Mouse (Mus musculus): Measurements from ENCODE around the gene Siah2. TPM values are rescaled to one million over a fixed set of nuclear protein-coding genes. Genes with fewer than 3 reads are reported as not detected.

Siah2 gene
- 1 to 10 TPM; 8.4 to 9.1 TPM for total RNA-seq (2021)
- long read RNA-seq, experiment 1, transcript Siah2-201 (2 exons, 2,511 nt) = major isoform, 9 of 12 reads
- long read RNA-seq, experiment 1, partial matches to known transcripts = 0 of 12 reads
- long read RNA-seq, experiment 1, other reads (novel, unspliced or antisense) = 3 of 12 reads
- long read RNA-seq, experiment 2, transcript Siah2-201 (2 exons, 2,511 nt) = major isoform, 11 of 15 reads
- long read RNA-seq, experiment 2, partial matches to known transcripts = 0 of 15 reads
- long read RNA-seq, experiment 2, other reads (novel, unspliced or antisense) = 4 of 15 reads

DNA sequence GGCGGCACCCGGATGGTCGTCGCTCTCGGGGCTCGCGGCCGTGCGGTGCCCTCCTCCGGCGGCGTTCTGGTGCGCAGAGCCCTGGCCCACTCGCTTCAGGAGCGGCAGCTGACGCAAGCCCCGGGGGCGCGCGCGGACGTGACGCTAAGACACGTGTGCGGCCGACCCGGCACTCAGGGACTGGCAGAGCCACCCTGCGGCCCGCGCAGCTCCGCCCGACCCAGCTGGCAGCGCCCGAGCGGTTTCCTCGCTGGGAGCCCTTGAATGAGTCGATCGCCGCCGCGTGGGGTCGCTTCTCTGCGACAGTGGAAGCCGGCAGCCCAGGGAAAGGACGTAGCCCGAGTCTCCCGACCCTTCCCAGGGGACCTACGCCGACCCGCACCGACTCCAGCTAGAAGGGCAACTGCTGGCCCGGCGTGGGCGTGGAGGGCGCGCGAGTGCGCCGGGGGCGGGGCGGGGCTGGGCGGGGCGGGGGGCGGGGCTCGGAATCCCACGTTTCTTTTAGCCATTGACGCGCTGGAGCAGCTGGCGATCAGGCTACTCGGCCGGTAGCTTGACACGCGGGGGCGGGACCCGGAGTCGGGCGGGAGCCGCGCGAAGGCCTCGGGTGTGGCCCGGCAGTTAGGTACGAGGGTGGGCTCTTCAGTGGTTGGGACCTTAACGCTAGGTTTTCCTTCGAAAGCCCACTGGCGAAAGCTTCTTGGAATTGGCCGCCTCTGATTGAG, at the start of gene Siah2:
Gene Siah2 (minus strand): TSS at position 404 of the 725 bp plus-strand sequence.
- DNase-seq = peak; percentile 80 to 89
- intact Hi-C loops (cut with DNase I) = loop anchor here (5.0 to 10.0 kb wide), 2 partner anchors 35 to 177 kb away; no protein-coding TSS in a partner anchor

DNA sequence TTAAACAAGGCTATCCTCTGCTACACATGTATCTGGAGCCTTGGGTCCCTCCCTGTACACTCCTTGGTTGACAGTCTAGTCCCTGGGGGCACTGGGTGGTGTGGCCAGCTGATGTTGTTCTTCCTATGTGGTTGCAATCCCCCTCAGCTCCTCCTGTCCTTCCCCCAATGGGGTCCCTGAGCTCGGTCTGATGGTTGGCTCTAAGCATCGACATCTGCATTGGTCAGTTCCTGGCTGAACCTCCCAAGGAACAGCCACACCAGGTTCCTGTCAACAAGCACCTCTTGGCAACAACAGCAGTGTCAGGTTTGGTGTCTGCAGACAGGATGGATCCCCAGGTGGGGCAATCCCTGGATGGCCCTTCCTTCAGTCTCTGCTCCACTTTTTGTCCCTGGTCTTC, 47.3 kb upstream of the Siah2 start:
- intact Hi-C loops (cut with DNase I) = no loop called here

DNA sequence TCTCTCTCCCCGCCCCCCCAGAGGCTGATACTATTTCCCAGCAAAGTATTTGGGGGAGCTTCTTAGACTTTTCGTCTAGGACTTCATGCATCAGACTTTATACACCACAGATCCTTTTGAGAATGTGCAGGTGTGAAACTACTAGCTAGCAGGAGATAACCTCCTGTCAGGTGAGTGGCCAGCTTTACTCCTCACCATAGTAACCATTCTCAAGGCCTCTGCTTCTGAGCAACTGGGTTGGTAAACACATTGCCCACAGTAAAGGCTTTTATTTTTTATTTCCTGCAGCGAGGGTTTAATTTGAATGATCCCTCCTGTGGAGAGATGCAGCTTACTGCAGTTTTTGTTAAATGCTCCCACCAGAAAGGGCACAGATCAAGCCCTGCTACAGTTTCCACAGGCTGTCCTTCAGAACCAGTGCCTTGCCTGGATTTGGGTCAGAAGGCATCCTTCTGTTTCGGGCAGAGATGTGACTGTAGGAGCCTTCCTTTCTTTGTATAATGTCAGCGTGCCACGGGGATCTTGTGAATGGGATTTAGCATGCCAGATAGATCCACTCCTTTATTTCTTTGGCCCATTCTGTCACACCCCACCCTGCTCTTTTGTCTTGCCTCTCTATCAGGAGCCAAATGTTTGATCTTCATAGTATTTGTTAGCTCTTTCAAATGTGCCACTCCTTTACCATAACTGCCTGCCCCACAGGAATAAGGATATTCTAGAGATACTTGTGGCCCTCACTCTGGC, 46.3 kb upstream of the Siah2 start:
- intact Hi-C loops (cut with DNase I) = no loop called here
- DNase-seq = no peak

More for the DNA sequence above, 47.3 kb upstream of the Siah2 start:
- DNase-seq = no peak

DNA sequence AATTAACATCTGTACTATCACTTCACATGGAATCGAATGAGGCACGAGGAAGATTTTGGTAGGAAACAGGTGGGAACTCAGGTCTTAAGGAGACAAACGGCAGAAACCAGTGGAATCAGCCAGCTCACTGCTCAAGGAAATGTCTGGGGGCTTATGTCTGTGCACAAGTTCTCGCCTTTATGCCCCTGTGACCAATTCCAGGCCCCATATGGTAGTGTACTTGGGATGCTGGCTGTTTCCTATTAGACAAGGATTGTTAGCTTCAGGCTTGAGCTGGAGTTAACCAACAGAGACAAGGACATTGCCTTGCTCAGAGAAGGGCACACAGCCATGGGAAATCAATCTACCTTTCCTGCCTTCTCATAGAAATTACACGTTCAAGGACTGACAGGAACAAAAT, 39.3 kb upstream of the Siah2 start:
- intact Hi-C loops (cut with DNase I) = no loop called here
- DNase-seq = no peak

DNA sequence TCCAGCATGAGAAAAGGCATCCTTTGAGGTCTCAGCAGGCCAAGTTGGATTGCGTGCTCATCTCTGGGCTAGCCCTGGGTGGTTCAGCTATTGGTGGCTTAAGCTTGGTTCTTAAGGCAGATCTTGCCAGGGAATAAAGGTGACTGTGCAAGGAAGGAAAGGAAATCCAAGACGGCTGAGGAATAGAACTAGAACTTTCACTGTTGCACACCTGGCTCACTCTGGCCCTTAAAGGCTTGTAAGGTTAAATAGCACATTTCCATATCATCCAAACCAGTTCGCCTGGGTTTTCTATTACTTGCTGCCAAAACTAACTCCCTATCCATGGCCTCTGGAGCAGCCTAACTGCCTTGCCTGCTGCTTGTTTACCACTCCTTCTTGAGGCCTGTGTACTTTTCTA, 38.4 kb upstream of the Siah2 start:
- intact Hi-C loops (cut with DNase I) = no loop called here

DNA sequence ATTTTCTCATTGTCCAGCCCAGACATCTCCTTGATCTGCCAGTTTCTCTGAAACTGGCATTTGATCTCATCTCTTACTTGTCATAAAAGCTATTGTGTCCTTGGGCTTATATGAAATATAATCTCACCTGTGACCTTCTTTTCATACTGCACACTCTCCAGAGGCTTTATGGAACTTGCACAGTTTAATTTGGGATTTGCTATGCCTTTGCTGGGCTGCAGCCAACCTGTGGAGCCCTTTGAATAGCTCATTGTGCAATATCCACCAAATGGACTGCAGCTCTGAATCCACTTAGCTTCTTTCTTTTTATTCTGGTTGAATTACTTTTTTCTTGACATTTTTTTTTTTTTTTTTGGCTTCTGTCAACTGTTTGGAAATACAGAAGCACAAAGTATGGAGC, 37.3 kb upstream of the Siah2 start:
- intact Hi-C loops (cut with DNase I) = loop anchor here (5.0 kb wide), 1 partner anchor 53 kb away; no protein-coding TSS in a partner anchor
- no peak for DNase-seq

More for the DNA sequence above, 38.4 kb upstream of the Siah2 start:
- no peak for DNase-seq

DNA sequence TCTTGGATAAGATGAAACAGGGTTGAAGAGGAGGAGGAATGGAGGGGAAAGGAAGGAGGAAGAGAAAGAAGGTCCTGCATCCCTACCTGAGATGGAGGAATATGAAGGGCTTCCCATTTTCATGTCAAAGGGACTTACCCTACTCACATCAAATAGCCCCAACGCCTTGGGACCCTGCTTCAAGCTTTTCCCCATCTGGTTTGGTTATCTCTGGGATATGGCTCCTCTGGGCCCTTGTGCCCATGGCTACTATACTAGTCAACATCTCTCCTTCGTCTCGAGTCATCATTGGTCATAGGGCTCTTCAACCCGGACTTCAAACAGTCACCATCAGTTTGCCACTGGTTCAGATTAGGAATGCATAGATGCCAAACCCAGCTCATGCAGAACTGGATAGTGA, 35.4 kb upstream of the Siah2 start:
- intact Hi-C loops (cut with DNase I) = loop anchor here (5.0 kb wide), 1 partner anchor 55 kb away; no protein-coding TSS in a partner anchor
- DNase-seq = no peak

DNA sequence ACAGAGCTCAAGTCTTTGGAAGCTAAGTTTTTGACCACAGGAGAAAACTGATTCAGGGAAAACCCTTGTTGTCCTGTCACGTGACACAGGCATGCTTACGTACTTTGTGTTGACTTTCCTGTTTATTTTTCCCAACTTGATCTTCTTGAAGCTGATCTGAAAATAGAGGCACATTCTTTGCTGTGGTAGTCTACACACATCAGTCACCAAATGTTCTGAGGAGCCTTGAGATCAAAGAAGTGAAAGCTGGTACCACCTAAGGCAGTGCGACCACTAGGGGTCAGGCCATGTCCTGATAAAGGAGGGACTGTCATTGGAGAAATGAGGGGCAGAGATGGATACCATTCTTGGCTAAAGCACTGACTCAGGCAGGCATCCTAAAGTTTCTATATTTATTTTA, 34.8 kb upstream of the Siah2 start:
- no peak for DNase-seq
- intact Hi-C loops (cut with DNase I) = loop anchor here (5.0 kb wide), 1 partner anchor 55 kb away; no protein-coding TSS in a partner anchor

DNA sequence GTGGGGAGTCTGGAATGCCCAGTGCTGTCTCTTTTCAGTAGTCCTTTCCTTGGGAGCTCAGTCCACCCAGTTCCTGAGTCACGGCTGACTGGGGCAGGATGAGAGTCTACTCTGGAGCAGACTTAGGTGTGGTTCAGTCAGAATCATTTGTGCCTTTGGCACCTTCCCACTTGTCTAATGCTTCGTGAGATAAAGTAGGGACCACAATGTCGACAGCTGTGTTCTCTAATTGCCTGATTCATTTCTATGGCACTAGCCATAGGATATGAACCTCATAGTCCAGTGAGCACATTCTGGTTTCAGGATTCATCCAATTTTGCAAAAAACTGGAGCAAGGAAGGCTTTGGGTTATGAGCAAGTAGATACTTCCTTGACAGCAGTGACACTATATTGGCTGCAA, 34.2 kb upstream of the Siah2 start:
- DNase-seq = no peak
- intact Hi-C loops (cut with DNase I) = loop anchor here (5.0 kb wide), 1 partner anchor 56 kb away; no protein-coding TSS in a partner anchor

DNA sequence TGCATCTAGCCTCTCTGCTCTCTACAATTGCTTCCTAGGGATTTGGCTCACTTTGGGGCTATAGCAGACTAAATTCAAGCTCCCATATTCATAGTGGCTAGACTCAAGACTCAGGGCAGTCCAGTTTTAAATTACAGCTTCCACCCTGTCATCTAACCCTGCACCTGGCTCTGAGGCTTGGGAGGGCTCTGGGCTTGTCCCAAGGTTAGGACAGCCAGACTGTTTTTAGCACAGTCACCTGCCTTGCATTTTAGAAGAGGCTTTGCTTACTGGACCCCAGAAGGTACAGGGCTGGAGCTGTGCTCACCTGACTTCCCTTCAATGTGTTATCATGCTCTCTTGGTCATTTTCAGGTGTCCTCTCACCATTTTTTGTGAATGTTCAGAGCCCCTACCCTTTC, 32.6 kb upstream of the Siah2 start:
- intact Hi-C loops (cut with DNase I) = loop anchor here (5.0 kb wide), 1 partner anchor 57 kb away; no protein-coding TSS in a partner anchor
- no peak for DNase-seq

DNA sequence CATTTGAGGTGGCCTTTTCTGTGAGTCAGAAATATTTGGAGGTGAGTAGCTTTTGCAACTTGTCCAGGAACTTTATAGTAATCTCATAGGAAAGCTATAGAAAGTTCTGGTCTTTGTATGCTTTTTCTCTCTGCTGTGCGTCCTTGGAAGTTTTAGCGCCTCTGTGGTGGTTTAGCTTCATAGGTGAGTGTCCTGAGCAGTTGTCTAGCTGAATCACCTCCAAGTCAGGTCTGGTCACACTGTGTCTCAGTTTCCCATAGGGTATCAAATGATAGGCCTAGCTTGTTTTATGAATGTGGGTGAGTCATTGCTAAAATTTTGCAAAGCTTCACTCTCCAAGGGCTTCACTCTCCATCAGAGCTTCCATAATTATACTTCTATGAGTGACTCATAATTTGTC, 31.5 kb upstream of the Siah2 start:
- intact Hi-C loops (cut with DNase I) = no loop called here
- no peak for DNase-seq

DNA sequence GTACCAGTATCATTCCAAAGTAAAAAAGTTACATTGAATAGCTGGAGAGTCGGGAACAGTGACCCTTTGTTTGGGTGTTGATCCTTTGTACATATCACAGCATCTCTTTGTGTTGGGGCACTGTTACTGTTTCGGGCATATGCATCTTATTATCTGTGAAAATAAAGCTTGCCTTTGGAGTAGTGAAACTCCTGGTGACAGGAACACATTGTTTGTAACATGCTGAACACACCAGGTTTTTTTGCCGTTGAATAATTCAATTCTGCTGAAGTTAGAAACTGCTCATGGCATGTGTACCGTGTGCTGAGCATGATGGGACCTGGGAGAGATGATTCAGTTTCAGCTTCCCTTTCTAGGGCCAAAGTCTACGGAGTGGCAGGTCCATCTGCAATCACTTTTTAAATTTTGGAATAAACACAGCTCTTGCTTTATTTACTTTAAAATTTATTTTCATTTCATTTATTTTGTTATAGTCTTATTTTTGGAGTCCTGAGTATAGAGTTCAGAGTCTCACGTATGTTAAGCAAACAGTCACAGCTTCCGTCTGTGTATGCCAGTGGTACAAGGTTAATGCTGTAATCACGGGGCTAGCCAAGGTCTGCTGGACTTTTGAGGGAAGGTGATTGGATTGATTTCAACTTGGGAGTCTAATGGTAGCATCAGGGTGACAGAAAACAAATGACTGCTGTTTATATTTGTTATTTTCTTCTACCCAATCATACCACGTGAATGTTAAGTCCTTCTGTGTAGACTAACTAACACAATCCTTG, 27.4 kb upstream of the Siah2 start:
- DNase-seq = no peak
- intact Hi-C loops (cut with DNase I) = no loop called here

DNA sequence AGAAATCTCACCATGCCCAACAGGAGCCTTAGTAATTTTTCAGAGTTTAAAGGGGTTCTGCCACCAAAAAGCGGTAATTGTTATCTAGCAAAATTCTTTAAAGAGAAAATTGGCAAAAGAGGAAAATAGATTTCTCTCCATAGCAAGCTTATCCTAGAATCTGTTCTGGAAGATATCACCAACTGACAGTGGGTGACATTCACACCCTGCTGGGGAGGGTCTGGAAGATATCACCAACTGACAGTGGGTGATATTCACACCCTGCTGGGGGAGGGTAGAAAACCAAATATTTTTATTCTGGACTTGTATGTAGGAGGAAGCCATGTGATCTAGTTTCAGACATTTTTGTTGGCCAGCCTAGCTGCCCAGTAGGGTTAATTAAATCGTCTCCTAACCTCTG, 24.5 kb upstream of the Siah2 start:
- intact Hi-C loops (cut with DNase I) = no loop called here
- DNase-seq = no peak

DNA sequence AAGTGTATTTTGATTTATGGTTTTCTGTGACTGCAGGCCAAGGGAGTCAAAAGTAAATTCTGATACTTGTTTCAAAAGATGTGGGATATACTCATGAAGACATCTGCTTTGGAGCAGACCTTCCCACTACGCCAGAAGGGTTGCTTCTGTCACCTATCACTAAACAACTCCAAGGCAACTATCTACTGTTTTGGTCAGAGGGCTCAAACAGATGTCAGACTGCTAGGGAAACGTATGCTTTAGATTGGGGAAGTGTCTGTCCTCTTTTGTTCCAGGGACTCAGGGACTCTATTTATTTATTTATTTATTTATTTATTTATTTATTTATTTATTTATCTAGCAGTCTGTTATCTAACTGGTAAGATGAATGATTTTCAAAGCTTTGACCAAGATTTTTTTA, 22.6 kb upstream of the Siah2 start:
- no peak for DNase-seq
- intact Hi-C loops (cut with DNase I) = no loop called here

DNA sequence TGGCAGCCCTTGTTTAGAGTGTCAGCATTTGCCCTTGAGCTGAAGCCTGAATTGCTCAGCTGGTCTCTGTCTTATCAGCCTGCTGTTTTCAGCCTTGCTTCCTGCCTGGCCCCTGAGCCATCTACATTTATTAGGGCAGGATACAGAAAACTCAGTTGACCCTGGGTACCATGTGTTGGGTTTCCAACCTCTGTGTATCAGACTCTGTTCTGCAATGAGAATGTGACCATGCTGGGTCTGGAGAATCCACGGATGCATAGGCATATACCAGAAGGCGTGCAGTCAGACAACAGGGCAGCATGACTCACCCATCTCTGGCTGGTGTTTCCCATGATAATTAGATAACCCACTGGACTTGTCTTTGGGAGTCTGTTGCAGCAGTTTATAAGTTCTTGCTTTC, 21.8 kb upstream of the Siah2 start:
- intact Hi-C loops (cut with DNase I) = no loop called here
- no peak for DNase-seq

DNA sequence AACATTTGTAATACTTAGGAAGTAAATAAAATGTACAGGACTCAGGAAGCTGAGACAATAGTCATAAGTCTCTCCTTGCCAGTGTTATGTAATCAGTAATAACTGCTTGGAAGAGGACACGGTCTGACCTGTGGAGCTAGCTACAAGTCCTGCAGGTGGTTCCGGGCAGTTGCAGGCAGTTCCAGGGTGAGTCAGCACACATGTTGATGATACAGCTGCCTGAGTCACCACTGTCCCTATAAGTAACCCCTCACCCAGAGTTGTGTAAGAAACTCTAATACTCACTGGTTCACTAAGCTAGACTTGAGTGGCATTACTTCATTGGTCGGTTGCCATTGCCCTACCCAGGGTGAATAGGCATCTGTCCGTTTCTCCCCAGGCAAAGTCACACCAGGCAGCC, 21.0 kb upstream of the Siah2 start:
- intact Hi-C loops (cut with DNase I) = no loop called here
- DNase-seq = no peak

DNA sequence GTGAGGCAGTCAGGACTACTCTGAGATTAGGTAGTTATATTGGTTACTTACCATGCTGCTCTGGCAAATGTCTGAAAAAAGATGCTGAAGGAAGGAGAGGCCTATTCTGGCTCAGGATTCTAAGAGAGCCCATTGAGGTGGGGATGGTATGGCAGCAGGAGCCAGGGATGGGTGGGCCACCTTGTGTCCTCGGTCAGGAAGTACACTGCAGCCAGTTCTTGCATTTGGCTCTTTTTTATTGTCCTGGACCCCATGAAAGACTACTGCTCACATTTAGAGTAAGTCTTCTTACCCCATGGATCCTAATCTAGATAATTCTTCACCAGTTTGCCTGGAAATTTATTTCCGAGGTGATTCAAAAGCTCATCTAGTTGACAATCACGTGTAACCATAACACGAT, 12.3 kb upstream of the Siah2 start:
- DNase-seq = no peak
- intact Hi-C loops (cut with DNase I) = no loop called here

DNA sequence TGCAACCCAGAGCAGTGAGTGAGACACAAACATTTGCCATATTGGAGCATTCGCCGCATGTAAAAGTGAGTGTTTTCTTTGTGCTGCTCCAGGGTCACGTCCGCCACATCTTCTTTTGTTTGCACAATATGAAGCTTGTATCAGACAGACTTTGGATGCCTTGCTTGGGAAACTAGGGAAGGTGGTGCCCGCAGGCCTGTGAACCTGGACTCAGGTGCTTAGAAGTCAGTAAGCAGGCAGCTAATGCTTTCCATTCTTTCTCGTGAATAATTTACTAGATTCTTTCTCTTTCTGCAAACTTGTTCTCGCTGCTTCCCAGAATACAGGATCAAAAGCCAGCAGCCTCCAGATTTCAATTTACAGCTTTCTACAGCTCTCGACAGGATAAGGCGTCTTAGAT, 11.5 kb upstream of the Siah2 start:
- no peak for DNase-seq
- intact Hi-C loops (cut with DNase I) = no loop called here

DNA sequence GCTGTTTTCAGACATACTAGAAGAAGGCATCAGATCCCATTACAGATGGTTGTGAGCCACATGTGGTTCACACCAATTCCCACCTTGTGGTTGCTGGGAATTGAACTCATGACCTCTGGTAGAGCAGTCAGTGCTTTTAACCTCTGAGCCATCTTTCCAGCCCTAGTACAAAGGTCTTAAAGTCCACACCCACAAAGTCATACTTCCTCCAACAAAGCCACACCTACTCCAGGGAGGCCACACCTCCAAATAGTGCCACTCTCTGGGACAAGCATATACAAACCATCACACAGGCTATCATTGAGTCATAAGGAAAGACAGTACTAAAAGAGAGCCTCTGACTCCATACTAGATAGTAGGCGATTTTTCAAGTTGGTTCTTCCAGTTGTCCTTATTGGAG, 10.1 kb upstream of the Siah2 start:
- intact Hi-C loops (cut with DNase I) = no loop called here

DNA sequence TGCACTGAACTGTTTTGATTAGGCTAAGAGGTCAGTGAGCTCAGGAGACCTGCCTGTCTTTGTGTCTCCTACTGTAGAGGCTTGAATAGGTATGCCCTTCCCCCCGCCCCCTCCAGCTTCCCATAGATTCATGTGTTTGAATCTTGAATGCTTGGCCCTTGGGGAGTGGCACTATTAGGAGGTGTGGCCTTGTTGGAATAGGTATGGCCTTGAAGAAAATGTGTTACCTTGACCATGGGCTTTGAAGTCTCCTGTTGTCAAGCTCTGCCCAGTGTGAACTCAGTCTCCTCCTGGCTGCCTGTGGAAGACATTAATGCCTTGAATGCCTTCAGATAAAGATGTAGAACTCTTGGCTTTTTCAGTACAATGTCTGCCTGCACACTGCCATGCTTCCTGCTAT, 9.2 kb upstream of the Siah2 start:
- no peak for DNase-seq
- intact Hi-C loops (cut with DNase I) = no loop called here

More for the DNA sequence above, 10.1 kb upstream of the Siah2 start:
- no peak for DNase-seq
